11 mouse cellular contexts compared by ENCODE assay signal in the genomic region with DNA sequence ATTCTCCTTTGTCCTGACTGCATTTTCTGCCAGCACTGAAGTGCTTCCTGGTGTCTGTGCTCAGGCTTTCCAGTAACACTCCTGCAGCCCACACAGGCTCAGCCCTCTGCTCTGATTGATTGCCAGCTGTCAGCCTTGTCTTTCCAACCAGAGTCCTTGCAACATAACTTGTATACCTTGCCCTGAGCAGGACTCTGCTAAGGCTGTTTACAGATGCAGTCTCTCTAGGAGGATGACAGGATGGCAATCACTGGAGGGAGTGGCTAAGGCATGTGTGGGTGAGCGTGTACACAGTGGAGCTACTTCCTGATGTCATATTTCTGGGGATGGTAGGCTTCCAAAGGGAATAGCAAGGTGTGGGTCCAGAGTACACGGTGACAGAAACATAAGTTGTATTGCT. TPM values are rescaled to one million over a fixed set of nuclear protein-coding genes. Genes with fewer than 3 reads are reported as not detected.
DNase-seq lines count a peak whose midpoint lies in the region; ATAC-seq and TF ChIP-seq lines count a peak whose summit lies in the region.
"Had no signal": no experiment of that assay in that cellular context is flagged by ENCODE, and none has a peak within 500 bp of the region (broad histone marks: within the 10 kb centered on the region; RNA-seq: fewer than 3 reads in every experiment).

No protein-coding gene starts in this region.

- no peak overlapping the region for H3K4me2 ChIP-seq in forebrain, embryonic 11.5 days (ENCODE audit: low read depth, low read length, severe bottlenecking)
- H3K4me2 ChIP-seq in hindbrain, embryonic 16.5 days (ENCODE audit: low read length) = no peak overlapping the region
- H3K4me2 ChIP-seq in midbrain, postnatal 0 days (ENCODE audit: low read depth, low read length, poor library complexity, severe bottlenecking) = no peak overlapping the region
- H3K4me2 ChIP-seq in kidney, embryonic 14.5 days (replicated peaks; ENCODE audit: low read depth, low read length) = no peak overlapping the region
- H3K4me2 ChIP-seq: liver, embryonic 13.5 days had no signal

- DNase-seq in cerebellum, adult 9-11 months = peak; percentile 53
- no peak for DNase-seq in forebrain, embryonic 11.5 days (ENCODE audit: low spot score)
- DNase-seq in midbrain, postnatal 0 days (ENCODE audit: low spot score) = no peak
- DNase-seq in adrenal gland, postnatal 25 days = no peak
- DNase-seq in heart, postnatal 10 days = no peak
- DNase-seq: adrenal gland, adult 8-10 months; kidney, adult 11 months; liver, embryonic 13.5 days had no signal

- TF ChIP-seq CTCF in midbrain, postnatal 0 days (IDR thresholded peaks at IDR 0.05) = no peak

- H3K9me3 ChIP-seq in forebrain, embryonic 11.5 days (ENCODE audit: control insufficient read depth, low read length) = no peaks in the 10 kb centered on the region
- no peaks in the 10 kb centered on the region for H3K9me3 ChIP-seq in hindbrain, embryonic 16.5 days (ENCODE audit: control insufficient read depth, low read length)
- no peaks in the 10 kb centered on the region for H3K9me3 ChIP-seq in midbrain, postnatal 0 days (ENCODE audit: low read length)
- no peaks in the 10 kb centered on the region for H3K9me3 ChIP-seq in kidney, embryonic 14.5 days (ENCODE audit: control insufficient read depth, low read length)
- H3K9me3 ChIP-seq: liver, embryonic 13.5 days had no signal

- H3K27me3 ChIP-seq in forebrain, embryonic 11.5 days (ENCODE audit: control insufficient read depth, insufficient read depth, low read length) = no peaks in the 10 kb centered on the region
- no peaks in the 10 kb centered on the region for H3K27me3 ChIP-seq in hindbrain, embryonic 16.5 days (replicated peaks; ENCODE audit: control insufficient read depth, insufficient read depth, low read length)
- no peaks in the 10 kb centered on the region for H3K27me3 ChIP-seq in midbrain, postnatal 0 days (ENCODE audit: insufficient read depth, low read length)
- H3K27me3 ChIP-seq in kidney, embryonic 14.5 days (ENCODE audit: control insufficient read depth, insufficient read depth, low read length) = no peaks in the 10 kb centered on the region
- H3K27me3 ChIP-seq: liver, embryonic 13.5 days had no signal

- H3K9ac ChIP-seq in forebrain, embryonic 11.5 days (ENCODE audit: low read length) = peak overlapping the region; percentile 16; the same call in 1 of the 2 replicates
- 0 out of 2 replicates have a peak overlapping the region, but pooled peaks have one; percentile 24 for H3K9ac ChIP-seq in hindbrain, embryonic 16.5 days (ENCODE audit: low read depth, low read length)
- 0 out of 2 replicates have a peak overlapping the region, but pooled peaks have one; percentile 14 for H3K9ac ChIP-seq in midbrain, postnatal 0 days (replicated peaks; ENCODE audit: low read length, poor library complexity, severe bottlenecking)
- H3K9ac ChIP-seq in kidney, embryonic 14.5 days (ENCODE audit: low read depth, low read length) = no peak overlapping the region
- H3K9ac ChIP-seq: liver, embryonic 13.5 days had no signal

- H3K27ac ChIP-seq in forebrain, embryonic 11.5 days (ENCODE audit: low read depth, low read length) = peak overlapping the region; percentile 71
- peak overlapping the region; percentile 76 for H3K27ac ChIP-seq in hindbrain, embryonic 16.5 days (ENCODE audit: low read depth, low read length)
- peak overlapping the region; percentile 55; the same call in 1 of the 2 replicates for H3K27ac ChIP-seq in midbrain, postnatal 0 days (ENCODE audit: low read depth, low read length)
- no peak overlapping the region for H3K27ac ChIP-seq in kidney, embryonic 14.5 days (ENCODE audit: low read depth, low read length)
- H3K27ac ChIP-seq: liver, embryonic 13.5 days had no signal

- H3K4me3 ChIP-seq in forebrain, embryonic 11.5 days (ENCODE audit: low read depth, low read length) = no peak overlapping the region
- no peak overlapping the region for H3K4me3 ChIP-seq in hindbrain, embryonic 16.5 days (ENCODE audit: low read length)
- no peak overlapping the region for H3K4me3 ChIP-seq in midbrain, postnatal 0 days (ENCODE audit: low read depth, low read length)
- no peak overlapping the region for H3K4me3 ChIP-seq in kidney, embryonic 14.5 days (ENCODE audit: low read length)
- H3K4me3 ChIP-seq: liver, embryonic 13.5 days had no signal

- peaks cover 40% of the 10 kb centered on the region for H3K4me1 ChIP-seq in forebrain, embryonic 11.5 days (replicated peaks; ENCODE audit: control insufficient read depth, insufficient read depth, low read length)
- H3K4me1 ChIP-seq in hindbrain, embryonic 16.5 days (ENCODE audit: control insufficient read depth, insufficient read depth, low read depth, low read length) = peaks cover 35% of the 10 kb centered on the region
- peaks cover 27% of the 10 kb centered on the region for H3K4me1 ChIP-seq in midbrain, postnatal 0 days (ENCODE audit: insufficient read depth, low read length)
- H3K4me1 ChIP-seq in kidney, embryonic 14.5 days (ENCODE audit: control insufficient read depth, insufficient read depth, low read length) = 0 out of 2 replicates have a peak, but pooled peaks cover 6% of the 10 kb centered on the region

- no peaks in the 10 kb centered on the region for H3K36me3 ChIP-seq in forebrain, embryonic 11.5 days (ENCODE audit: control insufficient read depth, insufficient read depth, low read length)
- no peaks in the 10 kb centered on the region; the same call in 1 of the 2 replicates for H3K36me3 ChIP-seq in hindbrain, embryonic 16.5 days (ENCODE audit: control insufficient read depth, insufficient read depth, low read length)
- peaks cover 10% of the 10 kb centered on the region for H3K36me3 ChIP-seq in midbrain, postnatal 0 days (ENCODE audit: insufficient read depth, low read length)
- peaks cover 3% of the 10 kb centered on the region for H3K36me3 ChIP-seq in kidney, embryonic 14.5 days (ENCODE audit: control insufficient read depth, insufficient read depth, low read length)

- 68% methylated on average over 2 of the region's 2 CpGs for WGBS in forebrain, embryonic 11.5 days
- WGBS in hindbrain, embryonic 16.5 days = 54% methylated on average over 2 of the region's 2 CpGs
- WGBS in midbrain, postnatal 0 days = 44% methylated on average over 2 of the region's 2 CpGs
- 79% methylated on average over 2 of the region's 2 CpGs for WGBS in kidney, embryonic 14.5 days

- intact Hi-C loops in heart, postnatal 10 days (cut with DNase I) = no loop called here

- no peak for ATAC-seq in cerebellum, adult (ENCODE audit: insufficient number of reproducible peaks, low FRiP score, low TSS enrichment)
- no peak; the same call in 1 of the 2 replicates for ATAC-seq in forebrain, embryonic 11.5 days (replicated peaks; ENCODE audit: low FRiP score)
- ATAC-seq in hindbrain, embryonic 16.5 days = 0 out of 2 replicates have a peak, but pooled peaks have one; percentile 9
- peak; percentile 22; the same call in 1 of the 2 replicates for ATAC-seq in midbrain, postnatal 0 days (ENCODE audit: low FRiP score)
- no peak for ATAC-seq in kidney, embryonic 14.5 days (ENCODE audit: low FRiP score, low TSS enrichment)

RNA-seq across cellular contexts. Expression of a gene that starts 36.2 kb away (rescaled TPM):
- 79.1 and 85.9 TPM in 2 replicates for polyA plus RNA-seq in forebrain, embryonic 11.5 days (2014; fragmentation: Nextera tagmentation; extraction: Ambion mirVana)
- 77.7 and 80.5 TPM in 2 replicates for polyA plus RNA-seq in hindbrain, embryonic 16.5 days (2015; fragmentation: Nextera tagmentation; extraction: Ambion mirVana)
- 62.6 and 69.5 TPM in 2 replicates for total RNA-seq in midbrain, postnatal 0 days (2014; rRNA removed)
- polyA plus RNA-seq in midbrain, postnatal 0 days (2015; fragmentation: Nextera tagmentation; extraction: Ambion mirVana) = 89.7 and 95.1 TPM in 2 replicates
- polyA plus RNA-seq in kidney, embryonic 14.5 days (2014; fragmentation: Nextera tagmentation; extraction: Ambion mirVana) = 66.1 and 67.3 TPM in 2 replicates
- total RNA-seq in adrenal gland, postnatal 25 days (2021) = 26.7 and 32.7 TPM in 2 replicates
- 10 to 100 TPM; 21.6 to 22.9 TPM for total RNA-seq in heart, postnatal 10 days (2021)

Comparison
In these comparisons a context has a peak if more than half of its experiments do, and no peak if none do; other contexts are left out.
1. ATAC-seq: peak in hindbrain, embryonic 16.5 days (single experiment) and midbrain, postnatal 0 days (single experiment); none in cerebellum, adult (single experiment), forebrain, embryonic 11.5 days (single experiment) and kidney, embryonic 14.5 days (single experiment).